Mouse (Mus musculus) hematopoietic stem cell, adult 5-6 weeks (primary cell): ENCODE results near the gene Olfr155. TPM values are rescaled to one million over a fixed set of nuclear protein-coding genes. Genes with fewer than 3 reads are reported as not detected.

Experiments used
- ATAC-seq, 2 experiments: fragments of 125-278 bp in 1 of 2; replicated peaks in 1 of 2; 2 replicates each; pipeline ENCODE4 v1.8.0; 2016 to 2017; ENCODE audit warnings: inconsistent platforms in 2 of 2, mild to moderate bottlenecking in 2 of 2, moderate number of reproducible peaks in 2 of 2, low read depth in 1 of 2, moderate TSS enrichment in 1 of 2; ENCODE audit not compliant: low FRiP score in 2 of 2, poor library complexity in 2 of 2, severe bottlenecking in 2 of 2, insufficient read depth in 1 of 2, low TSS enrichment in 1 of 2
- total RNA-seq: library from RNA; stranded (forward); fragments of 172-1452, 232-1000 nt; gene quantifications from 2 replicates; pipeline ENCODE4 v1.2.3, GENCODE M21; 2017

Gene Olfr155
- total RNA-seq, 1 experiment from 2014 or later = not detected

- ATAC-seq = no peak
Measured at GRCm38 (mm10) chr4:43877230-43877629, 25.9 kb downstream of the Olfr155 start.

- no peak for ATAC-seq
Measured at GRCm38 (mm10) chr4:43878121-43878776, 26.9 kb downstream of the Olfr155 start.

- no peak for ATAC-seq
Measured at GRCm38 (mm10) chr4:43879566-43879965, 28.2 kb downstream of the Olfr155 start.

- no peak for ATAC-seq
Measured at GRCm38 (mm10) chr4:43884196-43884595, 32.8 kb downstream of the Olfr155 start.

- ATAC-seq = no peak
Measured at GRCm38 (mm10) chr4:43891247-43891646, 39.9 kb downstream of the Olfr155 start.

- ATAC-seq = no peak
Measured at GRCm38 (mm10) chr4:43897209-43897608, 45.8 kb downstream of the Olfr155 start.

- peak; percentile 39 to 62 for ATAC-seq
Measured at GRCm38 (mm10) chr4:43899197-43899596, 47.8 kb downstream of the Olfr155 start.

- ATAC-seq = peak; percentile 38 to 51; a peak in 1 of 4 replicates
Measured at GRCm38 (mm10) chr4:43903690-43904089, 52.3 kb downstream of the Olfr155 start.

- ATAC-seq = peak; percentile 28 to 60; a peak in 1 of 4 replicates
Measured at GRCm38 (mm10) chr4:43906443-43906842, 55.1 kb downstream of the Olfr155 start.

Other genes starting within 250 kb of the Olfr155 start
- gene Npr2, start 219.6 kb upstream of the Olfr155 start, total RNA-seq = 4.2 and 7.2 TPM in 2 replicates
- not detected in 2 replicates for gene Spag8, start 198.0 kb upstream of the Olfr155 start, total RNA-seq
- 61.0 and 88.4 TPM in 2 replicates for gene Hint2, start 195.1 kb upstream of the Olfr155 start, total RNA-seq
- gene Tmem8b, start 182.6 kb upstream of the Olfr155 start, total RNA-seq = 1.3 and 1.8 TPM in 2 replicates
- gene Fam221b, start 182.4 kb upstream of the Olfr155 start, total RNA-seq = 0.44 and 0.50 TPM in 2 replicates
- not detected in 2 replicates for gene Olfr70, start 150.8 kb upstream of the Olfr155 start, total RNA-seq
- not detected in 2 replicates for gene Olfr71, start 141.3 kb upstream of the Olfr155 start, total RNA-seq
- gene Hrct1, start 124.4 kb upstream of the Olfr155 start, total RNA-seq = not detected in 2 replicates
- not detected in 2 replicates for gene Spaar, start 121.5 kb upstream of the Olfr155 start, total RNA-seq
- gene Olfr159, start 80.6 kb upstream of the Olfr155 start, total RNA-seq = not detected in 2 replicates
- not detected in 2 replicates for gene Olfr156, start 27.7 kb upstream of the Olfr155 start, total RNA-seq
- not detected in 2 replicates for gene Olfr157, start 11.4 kb upstream of the Olfr155 start, total RNA-seq
- 2.5 and 2.8 TPM in 2 replicates for gene Reck, start 24.0 kb downstream of the Olfr155 start, total RNA-seq
- 40.2 and 62.5 TPM in 2 replicates for gene Glipr2, start 105.8 kb downstream of the Olfr155 start, total RNA-seq
- gene Ccin, start 131.9 kb downstream of the Olfr155 start, total RNA-seq = 0.44 TPM in 1 of 2 replicates, not detected in the other
- gene Clta, start 152.9 kb downstream of the Olfr155 start, total RNA-seq = 288 and 367 TPM in 2 replicates
- 31.5 and 32.3 TPM in 2 replicates for gene Gne, start 232.6 kb downstream of the Olfr155 start, total RNA-seq